Mouse (Mus musculus) forebrain, embryonic 11.5 days (tissue): ENCODE data around the gene Atp23. TPM values are rescaled to one million over a fixed set of nuclear protein-coding genes. Genes with fewer than 3 reads are reported as not detected.

ENCODE experiments used
- ATAC-seq: fragments of 200-750 bp; cut with Nextera tagmentation; replicated peaks from 2 replicates; pipeline ENCODE4 v1.8.0; 2017; ENCODE audit warnings: moderate TSS enrichment; ENCODE audit not compliant: low FRiP score
- DNase-seq: peaks from one replicate; pipeline ENCODE4 v3.0.0-alpha.2; 2017; ENCODE audit warnings: low spot score
- H3K27ac ChIP-seq: fragments of 300-500 bp; sonication (generic); 2 replicates; pipeline ENCODE4 v1.5.1; 2014; ENCODE audit warnings: low read depth, low read length
- H3K27me3 ChIP-seq: fragments of 300-500 bp; sonication (generic); 2 replicates; pipeline ENCODE4 v1.6.1; 2014; ENCODE audit warnings: mild to moderate bottlenecking, low read length, mixed read lengths; ENCODE audit not compliant: control insufficient read depth, insufficient read depth
- H3K36me3 ChIP-seq: fragments of 300-500 bp; sonication (generic); 2 replicates; pipeline ENCODE4 v1.6.1; 2014; ENCODE audit warnings: mild to moderate bottlenecking, low read length, moderate library complexity, mixed read lengths; ENCODE audit not compliant: control insufficient read depth, insufficient read depth
- H3K4me1 ChIP-seq: fragments of 300-500 bp; sonication (generic); replicated peaks from 2 replicates; pipeline ENCODE4 v1.6.1; 2014; ENCODE audit warnings: low read length, mixed read lengths; ENCODE audit not compliant: control insufficient read depth, insufficient read depth
- H3K4me2 ChIP-seq: fragments of 300-500 bp; sonication (generic); 2 replicates; pipeline ENCODE4 v1.6.1; 2014; ENCODE audit warnings: low read depth, mild to moderate bottlenecking, low read length, moderate library complexity, mixed read lengths; ENCODE audit not compliant: severe bottlenecking
- H3K4me3 ChIP-seq: fragments of 300-500 bp; sonication (generic); 2 replicates; pipeline ENCODE4 v1.5.1; 2014; ENCODE audit warnings: low read depth, low read length
- H3K9ac ChIP-seq: fragments of 300-500 bp; sonication (generic); 2 replicates; pipeline ENCODE4 v1.6.1; 2014; ENCODE audit warnings: low read length
- H3K9me3 ChIP-seq: fragments of 300-500 bp; sonication (generic); 2 replicates; pipeline ENCODE4 v1.6.1; 2016; ENCODE audit warnings: low read length, mixed read lengths; ENCODE audit not compliant: control insufficient read depth
- WGBS: fragments of 180-500 bp; shearing (Covaris S2); extraction: QIAGEN DNeasy Blood & Tissue Kit; methylation state at CpG from one replicate; pipeline ENCODE4 v1.1.7; 2014; 5-methylcytosine and 5-hydroxymethylcytosine counted together
- polyA plus RNA-seq: library from polyadenylated mRNA; unstranded; fragments of >200 nt; fragmentation: Nextera tagmentation; extraction: Ambion mirVana; gene quantifications from 2 replicates; pipeline ENCODE4 v1.2.1, GENCODE M21; 2014

The Atp23 gene
- polyA plus RNA-seq = 15.5 and 23.2 TPM in 2 replicates

GRCm38 (mm10) chr10:126900821-126901487 is at the start of gene Atp23:
TSS of gene Atp23 (minus strand) at chr10:126901355.
- Histone ChIP-seq H3K9ac (peak within 1 kb of the TSS; percentile 73), H3K4me1 (peaks cover 3% of the 10 kb centered on the region; the same call in 1 of the 2 replicates), H3K27me3 (no peaks in the 10 kb centered on the region), H3K4me2 (peak within 1 kb of the TSS; percentile 98), H3K36me3 (no peaks in the 10 kb centered on the region), H3K9me3 (no peaks in the 10 kb centered on the region), H3K4me3 (peak within 1 kb of the TSS; percentile 66), H3K27ac (no peak within 1 kb of the TSS)
- DNase-seq = peak; percentile 96
- under 1% methylated on average over 53 of the region's 56 CpGs for WGBS
- ATAC-seq = peak; percentile 87

GRCm38 (mm10) chr10:126950572-126950971 is 49.4 kb upstream of the Atp23 start:
- 92% methylated on average over 4 of the region's 4 CpGs for WGBS
- Histone ChIP-seq H3K4me2 (no peak overlapping the region), H3K4me3 (no peak overlapping the region), H3K4me1 (no peaks in the 10 kb centered on the region), H3K9me3 (no peaks in the 10 kb centered on the region), H3K36me3 (no peaks in the 10 kb centered on the region), H3K9ac (no peak overlapping the region), H3K27me3 (no peaks in the 10 kb centered on the region), H3K27ac (no peak overlapping the region)
- ATAC-seq = no peak
- no peak for DNase-seq

- 82% methylated on average over 5 of the region's 5 CpGs for WGBS
- Histone ChIP-seq H3K36me3 (no peaks in the 10 kb centered on the region), H3K9ac (no peak overlapping the region), H3K4me1 (no peaks in the 10 kb centered on the region), H3K4me3 (no peak overlapping the region), H3K4me2 (no peak overlapping the region), H3K27me3 (no peaks in the 10 kb centered on the region), H3K9me3 (no peaks in the 10 kb centered on the region), H3K27ac (no peak overlapping the region)
- ATAC-seq (no peak), DNase-seq (no peak)
These were observed 48.7 kb upstream of the Atp23 start for GRCm38 (mm10) chr10:126949824-126950223.

- Histone ChIP-seq H3K4me1 (no peaks in the 10 kb centered on the region), H3K27me3 (no peaks in the 10 kb centered on the region), H3K9ac (no peak overlapping the region), H3K4me3 (no peak overlapping the region), H3K4me2 (no peak overlapping the region), H3K27ac (no peak overlapping the region), H3K9me3 (no peaks in the 10 kb centered on the region), H3K36me3 (no peaks in the 10 kb centered on the region)
- no peak for ATAC-seq
- no peak for DNase-seq
- WGBS = 81% methylated on average over 5 of the region's 5 CpGs
These were observed 44.4 kb upstream of the Atp23 start for GRCm38 (mm10) chr10:126945531-126945930.

- ATAC-seq = no peak
- no peaks in the 10 kb centered on the region for H3K4me1 ChIP-seq
- H3K36me3 ChIP-seq = no peaks in the 10 kb centered on the region
- peaks cover 5% of the 10 kb centered on the region; the same call in 1 of the 2 replicates for H3K9me3 ChIP-seq
- H3K4me2 ChIP-seq = no peak overlapping the region
- H3K4me3 ChIP-seq = no peak overlapping the region
- 84% methylated on average over 7 of the region's 7 CpGs for WGBS
- no peaks in the 10 kb centered on the region for H3K27me3 ChIP-seq
- no peak overlapping the region for H3K27ac ChIP-seq
- no peak for DNase-seq
- H3K9ac ChIP-seq = no peak overlapping the region
These were observed 39.8 kb upstream of the Atp23 start for GRCm38 (mm10) chr10:126940949-126941348.

- no peak overlapping the region for H3K4me3 ChIP-seq
These were observed 34.6 kb upstream of the Atp23 start for GRCm38 (mm10) chr10:126935556-126936381.

GRCm38 (mm10) chr10:126935121-126935520 is 34.0 kb upstream of the Atp23 start:
- H3K27ac ChIP-seq = no peak overlapping the region
- no peak overlapping the region for H3K9ac ChIP-seq

More at GRCm38 (mm10) chr10:126935556-126936381, 34.6 kb upstream of the Atp23 start:
- DNase-seq (no peak), ATAC-seq (no peak)
- Histone ChIP-seq H3K4me2 (no peak overlapping the region), H3K36me3 (no peaks in the 10 kb centered on the region), H3K9ac (no peak overlapping the region), H3K27me3 (no peaks in the 10 kb centered on the region), H3K27ac (no peak overlapping the region), H3K9me3 (peaks cover 5% of the 10 kb centered on the region; the same call in 1 of the 2 replicates), H3K4me1 (peaks cover 3% of the 10 kb centered on the region; the same call in 1 of the 2 replicates)
- 67% methylated on average over 18 of the region's 18 CpGs for WGBS

GRCm38 (mm10) chr10:126934561-126934960 is 33.4 kb upstream of the Atp23 start:
- 95% methylated on average over 13 of the region's 13 CpGs for WGBS
- no peak overlapping the region for H3K27ac ChIP-seq
- H3K36me3 ChIP-seq = no peaks in the 10 kb centered on the region
- H3K4me3 ChIP-seq = no peak overlapping the region
- no peak overlapping the region for H3K9ac ChIP-seq
- H3K4me1 ChIP-seq = peaks cover 12% of the 10 kb centered on the region
- DNase-seq (no peak), ATAC-seq (no peak)
- H3K9me3 ChIP-seq = peaks cover 5% of the 10 kb centered on the region; the same call in 1 of the 2 replicates
- no peak overlapping the region for H3K4me2 ChIP-seq
- no peaks in the 10 kb centered on the region for H3K27me3 ChIP-seq

More at GRCm38 (mm10) chr10:126935121-126935520, 34.0 kb upstream of the Atp23 start:
- Histone ChIP-seq H3K36me3 (no peaks in the 10 kb centered on the region), H3K4me1 (peaks cover 10% of the 10 kb centered on the region), H3K4me3 (no peak overlapping the region), H3K27me3 (no peaks in the 10 kb centered on the region), H3K4me2 (no peak overlapping the region), H3K9me3 (peaks cover 5% of the 10 kb centered on the region; the same call in 1 of the 2 replicates)
- ATAC-seq (no peak), DNase-seq (no peak)
- 89% methylated on average over 8 of the region's 8 CpGs for WGBS
